ENCODE assay signal across 12 mouse cellular contexts in genomic region chr7:68114983-68115715, GRCm38 (mm10).
DNase-seq lines count a peak whose midpoint lies in the region; ATAC-seq lines count a peak whose summit lies in the region.
"Had no signal": no experiment of that assay in that cellular context is flagged by ENCODE, and none has a peak within 500 bp of the region (broad histone marks: within the 10 kb centered on the region; RNA-seq: fewer than 3 reads in every experiment).

No protein-coding gene starts in this region.

- H3K9me3 ChIP-seq in limb, embryonic 10.5 days (replicated peaks): no peaks in the 10 kb centered on the region
- H3K9me3 ChIP-seq: hindbrain, embryonic 15.5 days had no signal

- H3K4me3 ChIP-seq in limb, embryonic 10.5 days: no peak overlapping the region
- H3K4me3 ChIP-seq: hindbrain, embryonic 15.5 days had no signal

- 72% methylated on average over 21 of the region's 21 CpGs for WGBS in limb, embryonic 10.5 days

- peaks cover 69% of the 10 kb centered on the region for H3K4me1 ChIP-seq in limb, embryonic 10.5 days

- H3K27me3 ChIP-seq in limb, embryonic 10.5 days (ENCODE audit: low read depth, poor library complexity, severe bottlenecking): no peaks in the 10 kb centered on the region
- H3K27me3 ChIP-seq: hindbrain, embryonic 15.5 days had no signal

- peak; percentile 32 for ATAC-seq in frontal cortex, adult (ENCODE audit: low TSS enrichment)
- ATAC-seq in CD4-positive, CD25-positive, alpha-beta regulatory T cell, adult 4 months: no peak
- ATAC-seq: forebrain, postnatal 0 days had no signal

- peaks cover 14% of the 10 kb centered on the region for H3K36me3 ChIP-seq in limb, embryonic 10.5 days
- H3K36me3 ChIP-seq: hindbrain, embryonic 15.5 days had no signal

- H3K27ac ChIP-seq in limb, embryonic 10.5 days: peak overlapping the region; percentile 67
- H3K27ac ChIP-seq: hindbrain, embryonic 15.5 days had no signal

- no peak for DNase-seq in frontal cortex, postnatal 25 days (ENCODE audit: low spot score in 2 of 2)
- DNase-seq in ovary, postnatal 36 days (ENCODE audit: low spot score): peak; percentile 35
- no peak for DNase-seq in ovary, postnatal 10 days (ENCODE audit: low spot score)
- DNase-seq in limb, embryonic 10.5 days (ENCODE audit: low spot score): no peak
- DNase-seq in left cerebral cortex, adult 9 months (ENCODE audit: low spot score in 2 of 2): no peak
- no peak for DNase-seq in cerebellum, postnatal 36 days
- DNase-seq: cerebellum, postnatal 25 days; forebrain, postnatal 0 days; layer of hippocampus, postnatal 36 days had no signal
